Mouse (Mus musculus): Measurements from ENCODE around the gene Fcgbp. TPM values are rescaled to one million over a fixed set of nuclear protein-coding genes. Genes with fewer than 3 reads are reported as not detected.

The Fcgbp gene
- polyA plus RNA-seq (2012; ENCODE audit: low replicate concordance): 0.03 TPM in 1 of 2 replicates, not detected in the other

GRCm38 (mm10) chr7:28070531-28071298 is at the start of gene Fcgbp:
Gene Fcgbp (plus strand): TSS chr7:28071236.

GRCm38 (mm10) chr7:28049476-28050409 is 21.3 kb upstream of the Fcgbp start, which contains the start of gene Psmc4:
Gene Psmc4 (minus strand): TSS chr7:28050101.

GRCm38 (mm10) chr7:28129166-28129565 is 58.1 kb downstream of the Fcgbp start, which contains the start of gene 9530053A07Rik:
Gene 9530053A07Rik (plus strand): TSS chr7:28129466.

GRCm38 (mm10) chr7:28169489-28170422 is 98.7 kb downstream of the Fcgbp start, which contains the start of gene Fbl:
Gene Fbl (plus strand): TSS chr7:28169710.

Other genes with a start within 250 kb of the Fcgbp start
- gene Zfp59, start 232.6 kb upstream of the Fcgbp start, polyA plus RNA-seq (2012; ENCODE audit: low replicate concordance): 0.21 and 0.45 TPM in 2 replicates
- 0.42 and 0.51 TPM in 2 replicates for gene Zfp607a, start 213.7 kb upstream of the Fcgbp start, polyA plus RNA-seq (2012; ENCODE audit: low replicate concordance)
- 0.28 and 0.71 TPM in 2 replicates for gene Zfp974, start 141.8 kb upstream of the Fcgbp start, polyA plus RNA-seq (2012; ENCODE audit: low replicate concordance)
- gene Zfp780b, start 92.1 kb upstream of the Fcgbp start, polyA plus RNA-seq (2012; ENCODE audit: low replicate concordance): 0.24 and 1.1 TPM in 2 replicates
- 0.05 and 0.19 TPM in 2 replicates for gene Zfp850, start 57.1 kb upstream of the Fcgbp start, polyA plus RNA-seq (2012; ENCODE audit: low replicate concordance)
- gene Psmc4, start 21.1 kb upstream of the Fcgbp start, polyA plus RNA-seq (2012; ENCODE audit: low replicate concordance): 25.6 and 53.5 TPM in 2 replicates
- not detected in 2 replicates for gene 9530053A07Rik, start 58.2 kb downstream of the Fcgbp start, polyA plus RNA-seq (2012; ENCODE audit: low replicate concordance)
- gene Fbl, start 98.5 kb downstream of the Fcgbp start, polyA plus RNA-seq (2012; ENCODE audit: low replicate concordance): 125 and 197 TPM in 2 replicates
- gene Dyrk1b, start 108.2 kb downstream of the Fcgbp start, polyA plus RNA-seq (2012; ENCODE audit: low replicate concordance): 82.1 and 186 TPM in 2 replicates
- gene Eid2, start 196.6 kb downstream of the Fcgbp start, polyA plus RNA-seq (2012; ENCODE audit: low replicate concordance): 5.3 and 17.3 TPM in 2 replicates
- gene Eid2b, start 206.5 kb downstream of the Fcgbp start, polyA plus RNA-seq (2012; ENCODE audit: low replicate concordance): 10.5 and 32.4 TPM in 2 replicates
- gene Selenov, start 219.9 kb downstream of the Fcgbp start, polyA plus RNA-seq (2012; ENCODE audit: low replicate concordance): not detected in 2 replicates
- not detected in 2 replicates for gene Dll3, start 231.0 kb downstream of the Fcgbp start, polyA plus RNA-seq (2012; ENCODE audit: low replicate concordance)
- gene Timm50, start 240.8 kb downstream of the Fcgbp start, polyA plus RNA-seq (2012; ENCODE audit: low replicate concordance): 54.8 and 107 TPM in 2 replicates

All from hematopoietic multipotent progenitor cell, adult 10-12 weeks (in vitro differentiated cells).